ENCODE assay signal across 20 mouse cellular contexts in genomic region chr4:127137591-127137990, GRCm38 (mm10). TPM values are rescaled to one million over a fixed set of nuclear protein-coding genes. Genes with fewer than 3 reads are reported as not detected.
"Had no signal": no experiment of that assay in that cellular context is flagged by ENCODE, and none has a peak within 500 bp of the region (broad histone marks: within the 10 kb centered on the region; RNA-seq: fewer than 3 reads in every experiment).

No protein-coding gene starts in this region.

- H3K4me2 ChIP-seq: liver, embryonic 15.5 days; lung, embryonic 15.5 days; midbrain, embryonic 11.5 days; midbrain, embryonic 13.5 days; neural tube, embryonic 12.5 days; stomach, embryonic 15.5 days had no signal

- H3K36me3 ChIP-seq: liver, embryonic 15.5 days; lung, embryonic 15.5 days; midbrain, embryonic 13.5 days; neural tube, embryonic 12.5 days; stomach, embryonic 15.5 days had no signal

- DNase-seq: liver, postnatal 0 days; lung, adult 2 months; lung, postnatal 14 days; lung, postnatal 36 days; right cerebral cortex, postnatal 14 days; thymus, adult 2 months; thymus, postnatal 25 days had no signal

- H3K4me3 ChIP-seq: liver, embryonic 15.5 days; lung, embryonic 15.5 days; megakaryocyte, embryonic 14.5 days; midbrain, embryonic 13.5 days; neural tube, embryonic 12.5 days; stomach, embryonic 15.5 days had no signal

- H3K4me1 ChIP-seq: liver, embryonic 15.5 days; lung, embryonic 15.5 days; megakaryocyte, embryonic 14.5 days; neural tube, embryonic 12.5 days; stomach, embryonic 15.5 days had no signal

- H3K27me3 ChIP-seq: liver, embryonic 15.5 days; lung, embryonic 15.5 days; midbrain, embryonic 13.5 days; neural tube, embryonic 12.5 days; stomach, embryonic 15.5 days had no signal

- ATAC-seq: liver, postnatal 0 days; lung, postnatal 0 days; midbrain, embryonic 13.5 days; midbrain, embryonic 16.5 days had no signal

- H3K9me3 ChIP-seq: liver, embryonic 15.5 days; lung, embryonic 15.5 days; midbrain, embryonic 13.5 days; neural tube, embryonic 12.5 days; stomach, embryonic 15.5 days had no signal

- H3K27ac ChIP-seq: liver, embryonic 15.5 days; lung, embryonic 15.5 days; macrophage; midbrain, embryonic 13.5 days; neural tube, embryonic 12.5 days; stomach, embryonic 15.5 days; stomach, postnatal 0 days had no signal

- H3K9ac ChIP-seq: liver, embryonic 15.5 days; liver, postnatal 0 days; lung, embryonic 15.5 days; midbrain, embryonic 13.5 days; neural tube, embryonic 12.5 days; stomach, embryonic 15.5 days had no signal

RNA-seq across cellular contexts. Expression of gene Dlgap3, which starts 31.4 kb away (rescaled TPM):
- total RNA-seq: megakaryocyte progenitor cell, adult 5-6 weeks; monocyte, adult 5-6 weeks had no signal
- polyA plus RNA-seq: macrophage had no signal
